Mouse (Mus musculus): ENCODE data around the gene Plcb1.

Gene Plcb1

GRCm38 (mm10) chr2:135067419-135067818, 281.6 kb downstream of the Plcb1 start:
- DNase-seq (ENCODE audit: low spot score), result no peak

- DNase-seq (ENCODE audit: low spot score), result no peak
Measured at GRCm38 (mm10) chr2:135071349-135071748, 285.5 kb downstream of the Plcb1 start.

- DNase-seq (ENCODE audit: low spot score), result no peak
Measured at GRCm38 (mm10) chr2:135072503-135072902, 286.6 kb downstream of the Plcb1 start.

- DNase-seq (ENCODE audit: low spot score), result no peak
Measured at GRCm38 (mm10) chr2:135073014-135073413, 287.1 kb downstream of the Plcb1 start.

GRCm38 (mm10) chr2:135075375-135075774, 289.5 kb downstream of the Plcb1 start:
- DNase-seq (ENCODE audit: low spot score), result no peak

- no peak for DNase-seq (ENCODE audit: low spot score)
Measured at GRCm38 (mm10) chr2:135092588-135093162, 306.8 kb downstream of the Plcb1 start.

- no peak for DNase-seq (ENCODE audit: low spot score)
Measured at GRCm38 (mm10) chr2:135101292-135101691, 315.4 kb downstream of the Plcb1 start.

- DNase-seq (ENCODE audit: low spot score), result no peak
Measured at GRCm38 (mm10) chr2:135101943-135102342, 316.1 kb downstream of the Plcb1 start.

GRCm38 (mm10) chr2:135106649-135107048, 320.8 kb downstream of the Plcb1 start:
- DNase-seq (ENCODE audit: low spot score), result no peak

- no peak for DNase-seq (ENCODE audit: low spot score)
Measured at GRCm38 (mm10) chr2:135108607-135109006, 322.7 kb downstream of the Plcb1 start.

GRCm38 (mm10) chr2:135114501-135115128, 328.7 kb downstream of the Plcb1 start:
- no peak for DNase-seq (ENCODE audit: low spot score)

GRCm38 (mm10) chr2:135123057-135123456, 337.2 kb downstream of the Plcb1 start:
- no peak for DNase-seq (ENCODE audit: low spot score)

- no peak for DNase-seq (ENCODE audit: low spot score)
Measured at GRCm38 (mm10) chr2:135123695-135124343, 338.0 kb downstream of the Plcb1 start.

- DNase-seq (ENCODE audit: low spot score), result no peak
Measured at GRCm38 (mm10) chr2:135140576-135140975, 354.7 kb downstream of the Plcb1 start.

GRCm38 (mm10) chr2:135152289-135152688, 366.4 kb downstream of the Plcb1 start:
- DNase-seq (ENCODE audit: low spot score), result no peak

- DNase-seq (ENCODE audit: low spot score), result no peak
Measured at GRCm38 (mm10) chr2:135153248-135153647, 367.4 kb downstream of the Plcb1 start.

GRCm38 (mm10) chr2:135156055-135156454, 370.2 kb downstream of the Plcb1 start:
- DNase-seq (ENCODE audit: low spot score), result no peak

GRCm38 (mm10) chr2:135157961-135158360, 372.1 kb downstream of the Plcb1 start:
- DNase-seq (ENCODE audit: low spot score), result no peak

- no peak for DNase-seq (ENCODE audit: low spot score)
Measured at GRCm38 (mm10) chr2:135161673-135162072, 375.8 kb downstream of the Plcb1 start.

- no peak for DNase-seq (ENCODE audit: low spot score)
Measured at GRCm38 (mm10) chr2:135165512-135165911, 379.6 kb downstream of the Plcb1 start.

- no peak for DNase-seq (ENCODE audit: low spot score)
Measured at GRCm38 (mm10) chr2:135175544-135175943, 389.7 kb downstream of the Plcb1 start.

- DNase-seq (ENCODE audit: low spot score), result no peak
Measured at GRCm38 (mm10) chr2:135187659-135188058, 401.8 kb downstream of the Plcb1 start.

GRCm38 (mm10) chr2:135200830-135201229, 415.0 kb downstream of the Plcb1 start:
- no peak for DNase-seq (ENCODE audit: low spot score)

Data from ovary, adult 18-20 months (tissue).